Mouse (Mus musculus) olfactory bulb, adult 2 months (tissue): Measurements from ENCODE around the gene Mcidas.

Experiments
- CTCF ChIP-seq: fragments of 200-500 bp; IDR thresholded peaks from 2 replicates; pipeline ENCODE4 v1.5.1; 2012; ENCODE audit warnings: low read depth, mild to moderate bottlenecking, low read length, moderate library complexity; ENCODE audit not compliant: insufficient read depth
- POLR2A ChIP-seq: fragments of 200-500 bp; IDR thresholded peaks from 2 replicates; pipeline ENCODE4 v1.6.1; 2012; ENCODE audit warnings: mild to moderate bottlenecking, low read depth, low read length, moderate library complexity; ENCODE audit not compliant: insufficient read depth

- TF ChIP-seq CTCF (no peak), POLR2A (no peak)
These were observed 48.3 kb upstream of the Mcidas start for GRCm38 (mm10) chr13:112945312-112945711.
